Mouse (Mus musculus): ENCODE results near the gene Ciart.

GRCm38 (mm10) chr3:95870976-95871375 is 11.1 kb downstream of the Ciart start:
- TF ChIP-seq CTCF (IDR thresholded peaks at IDR 0.05; ENCODE audit: control insufficient read depth, insufficient read depth, insufficient read length) (no peak), MYOG (IDR thresholded peaks at IDR 0.05; ENCODE audit: control insufficient read depth, extremely low read depth, insufficient read length) (no peak)
